Mouse (Mus musculus): ENCODE results near the gene Gm20388. TPM values are rescaled to one million over a fixed set of nuclear protein-coding genes. Genes with fewer than 3 reads are reported as not detected.

The Gm20388 gene
- total RNA-seq, 2 experiments from 2014 or later, result 2.4 to 2.6 TPM

- no peak for TF ChIP-seq CTCF (IDR thresholded peaks at IDR 0.05)
- peak; percentile 43 to 47 for DNase-seq (ENCODE audit: extremely low spot score in 1 of 2, low spot score in 2 of 2)
- intact Hi-C loops (cut with DNase I), result no loop called here
- H3K4me3 ChIP-seq, result no peak overlapping the region
- no peak overlapping the region for H3K27ac ChIP-seq
These were observed 2148.3 kb downstream of the Gm20388 start for GRCm38 (mm10) chr8:122058951-122059350.

- intact Hi-C loops (cut with DNase I), result no loop called here
- H3K4me3 ChIP-seq, result no peak overlapping the region
- H3K27ac ChIP-seq, result no peak overlapping the region
- DNase-seq (ENCODE audit: extremely low spot score in 1 of 2, low spot score in 2 of 2), result no peak
- TF ChIP-seq CTCF (IDR thresholded peaks at IDR 0.05), result no peak
These were observed 2152.0 kb downstream of the Gm20388 start for GRCm38 (mm10) chr8:122062508-122063223.

GRCm38 (mm10) chr8:122064353-122064752 lies 2153.7 kb downstream of the Gm20388 start:
- H3K4me3 ChIP-seq, result no peak overlapping the region
- no peak overlapping the region for H3K27ac ChIP-seq
- intact Hi-C loops (cut with DNase I), result no loop called here
- no peak for TF ChIP-seq CTCF (IDR thresholded peaks at IDR 0.05)
- no peak for DNase-seq (ENCODE audit: extremely low spot score in 1 of 2, low spot score in 2 of 2)

GRCm38 (mm10) chr8:122067783-122068505 lies 2157.3 kb downstream of the Gm20388 start:
- DNase-seq (ENCODE audit: extremely low spot score in 1 of 2, low spot score in 2 of 2), result no peak
- H3K27ac ChIP-seq, result no peak overlapping the region
- intact Hi-C loops (cut with DNase I), result no loop called here
- no peak overlapping the region for H3K4me3 ChIP-seq
- no peak for TF ChIP-seq CTCF (IDR thresholded peaks at IDR 0.05)

GRCm38 (mm10) chr8:122068609-122069008 lies 2158.0 kb downstream of the Gm20388 start:
- no peak for DNase-seq (ENCODE audit: extremely low spot score in 1 of 2, low spot score in 2 of 2)
- Histone ChIP-seq H3K27ac (no peak overlapping the region), H3K4me3 (no peak overlapping the region)
- no peak for TF ChIP-seq CTCF (IDR thresholded peaks at IDR 0.05)
- intact Hi-C loops (cut with DNase I), result no loop called here

- no peak overlapping the region for H3K4me3 ChIP-seq
These were observed 2158.6 kb downstream of the Gm20388 start for GRCm38 (mm10) chr8:122069281-122069680.

GRCm38 (mm10) chr8:122071193-122071592 lies 2160.6 kb downstream of the Gm20388 start:
- Histone ChIP-seq H3K27ac (no peak overlapping the region), H3K4me3 (no peak overlapping the region)
- TF ChIP-seq CTCF (IDR thresholded peaks at IDR 0.05), result no peak
- no peak for DNase-seq (ENCODE audit: extremely low spot score in 1 of 2, low spot score in 2 of 2)
- intact Hi-C loops (cut with DNase I), result no loop called here

More at GRCm38 (mm10) chr8:122069281-122069680, 2158.6 kb downstream of the Gm20388 start:
- peak in 1 of 2 experiments; percentile 53 for DNase-seq (ENCODE audit: extremely low spot score in 1 of 2, low spot score in 2 of 2)
- TF ChIP-seq CTCF (IDR thresholded peaks at IDR 0.05), result no peak; the same call in 1 of the 2 replicates
- intact Hi-C loops (cut with DNase I), result no loop called here
- H3K27ac ChIP-seq, result no peak overlapping the region

GRCm38 (mm10) chr8:122073964-122074363 lies 2163.3 kb downstream of the Gm20388 start:
- Histone ChIP-seq H3K27ac (no peak overlapping the region), H3K4me3 (no peak overlapping the region)
- no peak for DNase-seq (ENCODE audit: extremely low spot score in 1 of 2, low spot score in 2 of 2)
- intact Hi-C loops (cut with DNase I), result no loop called here
- TF ChIP-seq CTCF (IDR thresholded peaks at IDR 0.05), result no peak

- no peak overlapping the region for H3K4me3 ChIP-seq
- no peak overlapping the region for H3K27ac ChIP-seq
- TF ChIP-seq CTCF (IDR thresholded peaks at IDR 0.05), result no peak
- intact Hi-C loops (cut with DNase I), result no loop called here
- no peak for DNase-seq (ENCODE audit: extremely low spot score in 1 of 2, low spot score in 2 of 2)
These were observed 2163.8 kb downstream of the Gm20388 start for GRCm38 (mm10) chr8:122074442-122074841.

GRCm38 (mm10) chr8:122074977-122075376 lies 2164.3 kb downstream of the Gm20388 start:
- DNase-seq (ENCODE audit: extremely low spot score in 1 of 2, low spot score in 2 of 2), result no peak
- Histone ChIP-seq H3K4me3 (no peak overlapping the region), H3K27ac (no peak overlapping the region)
- intact Hi-C loops (cut with DNase I), result no loop called here
- TF ChIP-seq CTCF (IDR thresholded peaks at IDR 0.05), result peak; percentile 12

- DNase-seq (ENCODE audit: extremely low spot score in 1 of 2, low spot score in 2 of 2), result no peak
- TF ChIP-seq CTCF (IDR thresholded peaks at IDR 0.05), result no peak
- Histone ChIP-seq H3K27ac (no peak overlapping the region), H3K4me3 (no peak overlapping the region)
- intact Hi-C loops (cut with DNase I), result no loop called here
These were observed 2165.7 kb downstream of the Gm20388 start for GRCm38 (mm10) chr8:122076183-122076842.

- no peak for TF ChIP-seq CTCF (IDR thresholded peaks at IDR 0.05)
- no peak overlapping the region for H3K27ac ChIP-seq
- intact Hi-C loops (cut with DNase I), result no loop called here
- no peak overlapping the region for H3K4me3 ChIP-seq
- no peak for DNase-seq (ENCODE audit: extremely low spot score in 1 of 2, low spot score in 2 of 2)
These were observed 2167.7 kb downstream of the Gm20388 start for GRCm38 (mm10) chr8:122078321-122078720.
